Mouse (Mus musculus): Measurements from ENCODE around the gene Alox8.

Gene Alox8

GRCm38 (mm10) chr11:69197743-69198142 lies at the start of gene Alox8:
Gene Alox8 (minus strand): TSS chr11:69197843.
- DNase-seq: no peak

- DNase-seq: no peak
These were observed 48.0 kb upstream of the Alox8 start for GRCm38 (mm10) chr11:69245643-69246042.

GRCm38 (mm10) chr11:69244911-69245310 lies 47.3 kb upstream of the Alox8 start:
- DNase-seq: no peak

- no peak for DNase-seq
These were observed 39.2 kb upstream of the Alox8 start, which contains the start of gene Gucy2e for GRCm38 (mm10) chr11:69236926-69237260. Gene Gucy2e (minus strand): TSS chr11:69237036.

GRCm38 (mm10) chr11:69236061-69236925 lies 38.6 kb upstream of the Alox8 start:
- DNase-seq: peak; percentile 22

GRCm38 (mm10) chr11:69235285-69236060 lies 37.8 kb upstream of the Alox8 start:
- peak; percentile 71 for DNase-seq

GRCm38 (mm10) chr11:69233141-69233540 lies 35.5 kb upstream of the Alox8 start:
- DNase-seq: no peak

GRCm38 (mm10) chr11:69230420-69230819 lies 32.8 kb upstream of the Alox8 start:
- no peak for DNase-seq

GRCm38 (mm10) chr11:69225715-69226114 lies 28.1 kb upstream of the Alox8 start:
- no peak for DNase-seq

GRCm38 (mm10) chr11:69223101-69223500 lies 25.5 kb upstream of the Alox8 start:
- no peak for DNase-seq

- DNase-seq: no peak
These were observed 23.4 kb upstream of the Alox8 start for GRCm38 (mm10) chr11:69221070-69221469.

GRCm38 (mm10) chr11:69218661-69219060 lies 21.0 kb upstream of the Alox8 start:
- DNase-seq: no peak

- DNase-seq: no peak
These were observed 19.8 kb upstream of the Alox8 start for GRCm38 (mm10) chr11:69217411-69217810.

GRCm38 (mm10) chr11:69211431-69211830 lies 13.8 kb upstream of the Alox8 start:
- no peak for DNase-seq

- DNase-seq: no peak
These were observed 5.0 kb upstream of the Alox8 start for GRCm38 (mm10) chr11:69202469-69203230.

- DNase-seq: no peak
These were observed 2.6 kb upstream of the Alox8 start for GRCm38 (mm10) chr11:69200231-69200630.

- DNase-seq: no peak
These were observed 1.6 kb upstream of the Alox8 start for GRCm38 (mm10) chr11:69199251-69199650.

- DNase-seq: peak; percentile 38
These were observed 449 bp downstream of the Alox8 start for GRCm38 (mm10) chr11:69197194-69197593.

- DNase-seq: no peak
These were observed 877 bp downstream of the Alox8 start for GRCm38 (mm10) chr11:69196766-69197165.

- DNase-seq: peak; percentile 54
These were observed 4.8 kb downstream of the Alox8 start for GRCm38 (mm10) chr11:69192840-69193239.

- DNase-seq: no peak
These were observed 11.7 kb downstream of the Alox8 start for GRCm38 (mm10) chr11:69185936-69186335.

GRCm38 (mm10) chr11:69185031-69185430 lies 12.6 kb downstream of the Alox8 start:
- no peak for DNase-seq

- peak; percentile 43 for DNase-seq
These were observed 17.5 kb downstream of the Alox8 start for GRCm38 (mm10) chr11:69180120-69180519.

Data from thymus, postnatal 4 days (tissue).